Mouse (Mus musculus) B cell, adult 2 months (primary cell): ENCODE data around the gene Sipa1.

Experiments
- DNase-seq, 2 experiments: peaks; one replicate each; pipeline ENCODE4 v3.0.0; 2022

Gene Sipa1

DNA sequence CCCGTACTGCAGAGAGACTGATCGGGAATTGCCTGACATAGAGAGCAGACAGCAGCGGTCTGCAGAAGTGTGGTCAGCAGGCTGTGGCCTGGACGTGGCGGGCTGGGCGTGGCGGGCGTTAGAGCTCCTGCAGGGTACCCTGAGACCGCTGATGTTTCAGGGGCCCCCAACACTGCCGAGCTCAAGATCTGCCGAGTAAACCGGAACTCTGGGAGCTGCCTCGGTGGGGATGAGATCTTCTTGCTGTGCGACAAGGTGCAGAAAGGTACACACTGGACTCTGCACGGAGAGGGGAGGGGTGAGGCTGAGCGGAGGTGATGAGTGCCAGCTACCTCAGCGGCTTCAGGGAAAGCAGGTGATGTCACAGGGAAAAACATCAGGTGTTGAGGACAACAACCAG, 22.5 kb downstream of the Sipa1 start:
- DNase-seq: no peak

- no peak for DNase-seq
These were observed 23.2 kb downstream of the Sipa1 start for GRCm38 (mm10) chr19:5640339-5640738.

- no peak for DNase-seq
These were observed 25.0 kb downstream of the Sipa1 start for GRCm38 (mm10) chr19:5638416-5639005.

GRCm38 (mm10) chr19:5637069-5638047, 26.1 kb downstream of the Sipa1 start, which contains the start of gene Rela:
Gene Rela (plus strand): TSS chr19:5637483.
- peak; percentile 87 to 91 for DNase-seq

GRCm38 (mm10) chr19:5636571-5637041, 26.9 kb downstream of the Sipa1 start:
- peak in 1 of 2 experiments; percentile 49 for DNase-seq

DNA sequence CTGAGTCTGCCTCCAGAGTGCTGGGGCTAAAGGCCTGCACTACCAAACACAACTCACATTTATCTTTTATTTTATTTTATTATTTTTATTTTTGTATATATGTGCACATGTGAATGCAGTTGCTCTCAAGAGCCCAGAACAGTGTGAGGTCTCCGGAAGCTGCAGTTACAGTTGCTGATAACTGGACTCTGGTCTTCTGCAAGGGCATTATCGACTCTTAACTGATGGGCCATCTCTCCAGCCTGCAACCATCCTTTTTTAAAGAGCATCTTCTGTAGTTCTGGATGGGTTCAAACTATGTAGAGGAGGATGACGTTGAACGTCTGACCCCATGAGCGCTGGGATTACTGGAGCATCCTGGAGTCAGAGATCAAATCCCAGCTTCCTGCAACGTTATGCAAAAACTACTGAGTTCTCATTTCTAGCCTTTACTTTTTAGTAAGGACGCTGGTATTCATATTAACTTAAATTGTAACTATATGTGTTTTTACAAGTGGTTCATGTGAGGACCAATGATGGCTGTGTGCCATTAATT, 27.4 kb downstream of the Sipa1 start:
- DNase-seq: no peak

DNA sequence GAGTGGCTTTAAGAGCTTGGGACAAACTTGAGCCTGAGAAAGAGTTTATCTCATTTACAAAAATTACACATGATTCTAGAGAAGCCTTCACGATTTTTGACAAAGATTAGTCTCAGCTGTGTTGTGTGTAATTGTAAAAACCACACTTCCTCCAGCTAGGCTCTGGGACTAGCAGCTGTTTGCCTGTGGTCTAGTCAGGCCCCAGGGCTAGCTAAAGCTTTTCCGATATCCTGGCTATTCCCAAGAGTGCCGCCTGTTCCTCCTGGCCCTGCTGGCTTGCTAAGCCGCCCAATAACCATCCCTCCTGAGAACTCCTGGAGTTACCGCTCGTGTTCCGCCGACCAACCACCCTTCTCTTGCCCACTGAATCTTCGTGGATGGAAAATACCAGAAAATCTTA, 31.4 kb downstream of the Sipa1 start:
- no peak for DNase-seq

GRCm38 (mm10) chr19:5629907-5630306, 33.6 kb downstream of the Sipa1 start:
- no peak for DNase-seq

GRCm38 (mm10) chr19:5625311-5625710, 38.2 kb downstream of the Sipa1 start:
- no peak for DNase-seq

DNA sequence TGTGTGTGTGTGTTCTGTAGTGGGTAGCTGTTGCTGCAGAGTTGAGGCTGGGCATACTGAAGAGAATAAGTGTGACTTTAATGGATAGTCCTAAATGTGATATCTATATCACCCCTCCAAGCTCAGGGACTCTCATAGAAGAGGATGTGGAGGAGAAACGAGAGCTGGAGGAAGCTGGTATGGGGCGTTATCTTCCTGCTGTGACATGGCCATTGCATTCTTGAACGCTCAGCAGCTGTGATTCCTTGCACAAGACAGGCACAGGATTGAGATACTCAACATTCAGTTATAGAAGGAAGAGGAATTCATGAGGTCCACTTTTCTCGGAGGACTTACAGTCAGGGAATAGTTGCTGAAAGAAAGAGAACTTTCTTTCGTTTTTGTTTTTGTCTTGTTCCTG, 41.6 kb downstream of the Sipa1 start:
- DNase-seq: no peak

- no peak for DNase-seq
These were observed 43.5 kb downstream of the Sipa1 start for GRCm38 (mm10) chr19:5620007-5620406.

GRCm38 (mm10) chr19:5614953-5615352, 48.6 kb downstream of the Sipa1 start:
- DNase-seq: no peak

GRCm38 (mm10) chr19:5612762-5613411, 50.6 kb downstream of the Sipa1 start:
- no peak for DNase-seq

DNA sequence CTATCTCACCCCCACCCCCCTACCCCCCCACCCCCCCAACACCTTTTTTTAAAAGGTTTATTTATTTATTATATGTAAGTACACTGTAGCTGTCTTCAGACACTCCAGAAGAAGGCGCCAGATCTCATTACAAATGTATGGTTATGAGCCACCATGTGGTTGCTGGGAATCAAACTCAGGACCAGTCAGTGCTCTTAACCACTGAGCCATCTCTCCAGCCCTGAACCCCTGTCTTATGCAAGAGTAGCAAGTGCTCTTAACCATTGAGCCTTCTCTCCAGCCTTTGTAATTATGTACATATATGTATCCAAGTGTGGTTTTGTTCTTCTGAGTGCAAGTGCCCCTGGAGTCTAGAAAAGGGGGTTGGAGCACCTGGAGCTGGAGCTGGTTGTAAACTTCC, 51.5 kb downstream of the Sipa1 start:
- DNase-seq: peak; percentile 53 to 58

- DNase-seq: peak; percentile 94 to 96
These were observed 53.7 kb downstream of the Sipa1 start, which contains the start of gene Kat5 for GRCm38 (mm10) chr19:5609547-5610404. Gene Kat5 (minus strand): TSS chr19:5610237.

DNA sequence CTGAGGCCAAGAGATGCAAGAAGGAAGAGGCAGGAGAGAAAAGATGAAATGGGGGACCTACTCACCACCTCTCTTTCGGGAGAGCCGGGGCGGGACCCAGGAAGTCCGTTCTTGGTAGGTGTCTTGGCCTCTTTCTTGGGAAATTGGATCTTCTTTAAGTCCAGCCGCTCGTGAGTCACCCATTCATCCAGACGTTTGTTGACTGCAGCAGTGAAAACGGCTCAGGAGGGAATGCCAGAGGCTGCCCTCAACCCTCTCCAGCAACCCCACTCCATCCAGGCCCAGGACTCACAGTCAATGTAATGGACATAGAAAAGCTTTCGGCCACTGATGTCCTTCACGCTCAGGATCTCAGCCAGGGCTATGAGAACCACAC, 54.3 kb downstream of the Sipa1 start:
- DNase-seq: no peak

DNA sequence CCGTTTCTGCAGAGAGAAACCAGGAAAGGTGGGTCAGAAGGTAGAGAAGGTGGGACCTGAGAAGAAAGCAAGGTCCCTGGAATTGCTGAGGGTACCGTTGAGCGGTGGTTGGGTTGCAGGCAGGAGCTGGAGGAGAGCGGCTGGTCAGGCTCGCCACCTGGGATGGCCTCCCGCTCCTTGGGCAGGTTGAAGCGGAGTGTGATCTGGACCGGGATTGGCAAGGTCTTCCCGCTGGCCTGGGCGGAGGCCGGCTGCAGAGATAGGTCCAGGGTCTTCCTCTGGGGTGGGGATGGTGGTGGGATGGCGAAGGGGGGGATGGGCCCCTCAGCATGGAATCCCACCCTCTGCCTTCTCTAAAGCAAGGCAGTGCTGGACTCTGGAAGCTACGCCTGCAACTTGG, 54.8 kb downstream of the Sipa1 start:
- no peak for DNase-seq

DNA sequence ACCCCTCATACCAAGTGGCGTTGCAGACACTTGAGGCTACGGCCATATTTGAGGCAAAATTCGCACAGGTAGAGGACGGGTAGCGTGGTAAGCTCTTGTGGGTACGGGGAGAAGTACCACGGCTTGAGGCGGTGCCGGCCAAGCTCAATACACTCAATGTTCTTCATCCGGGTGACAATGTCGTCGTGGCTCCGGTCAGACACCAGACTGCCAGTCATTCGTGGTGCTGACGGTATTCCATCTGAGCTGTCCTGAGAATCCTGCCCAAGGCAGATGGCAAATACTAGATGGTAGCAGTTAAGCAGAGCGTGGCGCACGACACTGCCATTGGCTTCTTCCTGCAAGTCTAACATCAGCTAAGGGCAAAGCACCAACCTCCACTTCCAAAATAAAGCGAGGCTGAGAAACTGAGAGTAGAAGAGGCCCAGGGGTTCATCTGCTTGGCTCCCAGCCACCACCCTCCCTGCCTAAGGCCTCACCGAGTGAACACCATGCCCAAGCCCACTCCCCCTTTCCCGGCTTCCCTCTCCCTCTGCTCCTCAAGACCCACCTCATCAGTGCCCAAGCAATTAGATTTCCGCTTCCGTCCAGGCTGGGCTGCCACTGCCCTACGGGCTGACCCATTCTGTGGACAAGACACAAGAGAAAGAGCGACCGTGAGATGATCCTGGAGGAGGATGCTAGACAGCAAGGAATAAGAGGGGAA, 55.6 kb downstream of the Sipa1 start:
- DNase-seq: no peak

DNA sequence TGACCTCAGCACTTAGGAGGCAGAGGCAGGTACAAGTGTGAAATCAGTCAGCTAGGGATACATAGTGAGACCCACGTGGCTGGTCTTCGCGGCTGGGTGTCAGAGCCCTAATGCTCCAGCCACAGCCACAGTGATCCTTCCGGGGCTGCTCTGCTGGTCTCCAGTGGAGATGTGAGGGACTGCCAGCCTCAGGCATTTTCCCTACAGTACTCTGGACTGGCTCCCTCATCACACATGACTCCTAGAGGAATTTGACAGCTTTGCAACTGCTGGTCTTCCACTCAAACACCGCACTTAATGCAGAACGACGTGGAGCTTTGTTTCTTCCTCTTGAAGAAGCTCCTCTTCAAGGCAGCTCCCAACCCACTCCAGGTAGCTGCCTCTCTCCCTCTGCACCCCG, 57.3 kb downstream of the Sipa1 start:
- DNase-seq: no peak

DNA sequence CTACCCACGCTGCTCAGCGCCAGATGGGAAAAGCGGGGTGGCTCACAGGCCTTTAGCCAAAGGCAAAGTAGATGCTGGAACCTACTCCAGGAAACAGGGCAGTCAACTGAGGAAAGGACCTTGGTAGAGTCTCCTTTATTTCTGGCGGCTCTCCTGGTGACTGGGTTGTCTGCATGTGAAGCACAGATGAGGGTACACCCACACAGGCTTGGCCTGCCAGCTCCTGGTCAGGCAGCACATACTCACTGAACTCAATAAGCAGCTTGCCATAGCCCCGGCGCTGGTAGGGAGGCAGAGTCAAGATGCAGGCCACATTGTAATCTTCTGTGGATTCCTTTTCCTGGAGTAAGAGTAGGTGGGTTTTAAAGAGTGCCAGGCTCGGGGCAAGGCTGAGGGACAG, 58.4 kb downstream of the Sipa1 start:
- DNase-seq: no peak

DNA sequence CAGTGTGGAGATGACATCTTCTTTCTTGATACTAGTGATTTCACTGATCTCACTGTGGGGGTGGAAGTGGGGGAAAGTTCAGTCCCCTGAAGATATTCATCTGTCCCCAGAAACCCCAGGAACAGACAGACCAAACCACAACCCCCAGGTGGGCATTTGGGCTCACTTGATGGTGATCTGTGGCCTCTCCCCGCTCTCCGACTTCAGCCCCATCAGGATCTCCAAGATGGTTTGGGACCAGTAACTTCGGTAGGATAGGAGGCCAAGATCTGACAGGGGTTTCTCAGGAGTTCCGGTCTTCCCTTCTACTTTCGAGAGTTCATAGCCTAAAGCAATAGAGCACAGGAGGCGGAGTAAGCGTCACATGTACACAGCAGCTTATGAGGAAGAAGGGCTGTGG, 59.8 kb downstream of the Sipa1 start:
- DNase-seq: no peak
